Mouse (Mus musculus) kidney, adult 8-10 months (tissue): ENCODE measurements around the gene Cnih3.

Experiments
- DNase-seq, 2 experiments: peaks; one replicate each; pipeline ENCODE4 v3.0.0; 2022

Gene Cnih3

GRCm38 (mm10) chr1:181353200-181354097 lies 1.0 kb downstream of the Cnih3 start:
- DNase-seq: no peak

- no peak for DNase-seq
These were observed 3.3 kb downstream of the Cnih3 start for GRCm38 (mm10) chr1:181355683-181356082.

DNA sequence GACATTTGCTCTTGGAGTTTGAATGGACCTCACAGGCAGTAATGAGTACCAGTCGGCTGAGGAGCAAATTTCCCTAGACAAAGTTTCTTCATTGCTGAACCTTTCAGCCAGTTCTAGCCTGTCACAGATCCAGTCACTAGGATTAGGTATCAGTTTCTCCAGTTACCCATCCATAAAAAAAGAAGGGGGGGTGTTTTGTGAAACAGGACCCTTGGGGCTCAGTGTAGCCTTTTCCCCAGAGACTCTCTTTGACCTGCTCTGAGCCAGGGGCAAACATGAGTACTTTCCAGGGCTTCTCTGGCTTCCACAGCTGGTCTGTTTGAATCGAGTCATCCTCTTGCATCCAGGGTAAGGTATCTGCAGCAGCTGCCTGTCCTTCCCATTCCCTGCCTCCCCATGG lies 5.4 kb downstream of the Cnih3 start:
- no peak for DNase-seq

- no peak for DNase-seq
These were observed 6.1 kb downstream of the Cnih3 start for GRCm38 (mm10) chr1:181358526-181358925.

GRCm38 (mm10) chr1:181360732-181361131 lies 8.3 kb downstream of the Cnih3 start:
- peak in 1 of 2 experiments; percentile 32 for DNase-seq

- no peak for DNase-seq
These were observed 11.6 kb downstream of the Cnih3 start for GRCm38 (mm10) chr1:181364025-181364424.

DNA sequence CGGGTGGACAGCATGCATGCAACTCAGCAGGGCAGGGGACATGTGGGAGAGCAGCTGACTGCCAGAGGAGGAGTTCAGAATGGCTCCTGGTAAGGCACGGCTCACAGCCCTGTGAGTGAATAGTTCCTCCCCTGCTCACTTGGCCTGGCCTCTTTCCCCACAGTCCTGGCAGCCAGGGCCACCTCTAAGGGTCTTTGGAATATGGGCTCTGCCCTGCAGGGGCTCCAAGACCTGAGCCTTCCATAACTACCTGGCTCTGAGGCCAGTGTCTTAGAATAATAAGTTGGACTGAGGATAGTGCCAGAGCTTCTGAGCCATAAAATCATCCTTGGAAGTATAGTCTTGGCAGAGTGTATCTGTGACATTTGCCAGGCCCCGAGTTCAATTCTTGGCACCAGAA lies 12.9 kb downstream of the Cnih3 start:
- DNase-seq: no peak

DNA sequence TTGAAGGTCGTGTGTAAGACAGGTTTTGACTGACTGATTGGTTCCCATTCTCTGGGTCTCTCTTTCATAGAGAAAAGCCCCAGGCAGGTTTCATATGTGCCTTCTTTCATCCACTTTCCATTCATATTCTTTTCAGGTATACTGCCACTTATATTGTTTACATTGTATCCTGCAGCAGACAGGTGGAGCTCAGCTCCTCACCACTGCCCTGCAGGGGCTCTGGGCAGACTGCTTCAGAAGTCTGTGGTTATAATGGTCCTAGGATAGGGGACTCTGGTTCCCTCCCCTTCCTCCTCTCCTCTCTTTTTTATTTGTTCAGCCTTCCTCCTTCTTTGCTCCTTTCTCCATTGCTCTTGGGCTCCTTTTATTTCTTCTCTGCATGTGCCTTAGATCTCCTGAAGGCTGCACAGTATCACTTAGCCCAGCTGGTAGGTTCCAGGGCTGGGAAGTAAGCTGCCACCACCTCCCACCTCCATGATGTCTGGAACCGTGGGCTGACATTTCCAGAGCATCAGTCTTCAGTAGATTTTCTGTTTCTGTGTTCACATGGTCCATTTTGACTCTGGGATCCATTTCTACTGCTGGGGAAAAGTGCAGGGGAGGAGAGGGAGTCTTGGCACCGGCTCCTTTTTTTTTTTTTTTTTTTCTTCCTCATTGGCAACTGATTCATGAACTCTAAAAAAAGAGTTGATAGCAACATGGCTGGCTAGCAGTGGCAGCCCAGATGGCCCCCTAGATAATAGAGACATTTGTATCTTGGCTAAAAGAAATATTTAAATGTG lies 16.6 kb downstream of the Cnih3 start:
- DNase-seq: no peak

- DNase-seq: no peak
These were observed 17.9 kb downstream of the Cnih3 start for GRCm38 (mm10) chr1:181370370-181370769.

GRCm38 (mm10) chr1:181371226-181371625 lies 18.8 kb downstream of the Cnih3 start:
- no peak for DNase-seq

DNA sequence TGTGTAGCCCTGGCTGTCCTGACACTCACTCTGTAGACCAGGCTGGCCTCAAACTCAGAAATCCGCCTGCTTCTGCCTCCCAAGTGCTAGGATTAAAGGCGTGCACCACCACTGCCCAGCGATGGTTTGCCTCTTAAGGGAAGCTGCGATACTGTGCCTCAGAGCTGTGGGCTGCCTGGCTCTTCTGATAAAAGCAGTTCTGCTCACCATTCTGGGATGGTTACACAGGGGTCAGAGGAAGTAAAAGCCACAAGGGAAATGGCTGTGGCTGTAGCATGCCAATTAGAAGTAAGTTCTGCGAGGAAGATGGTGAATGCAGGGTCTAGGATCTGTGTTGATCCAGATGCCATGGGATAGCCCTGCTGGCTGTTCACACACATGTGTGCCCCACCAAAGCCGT lies 19.9 kb downstream of the Cnih3 start:
- DNase-seq: no peak

DNA sequence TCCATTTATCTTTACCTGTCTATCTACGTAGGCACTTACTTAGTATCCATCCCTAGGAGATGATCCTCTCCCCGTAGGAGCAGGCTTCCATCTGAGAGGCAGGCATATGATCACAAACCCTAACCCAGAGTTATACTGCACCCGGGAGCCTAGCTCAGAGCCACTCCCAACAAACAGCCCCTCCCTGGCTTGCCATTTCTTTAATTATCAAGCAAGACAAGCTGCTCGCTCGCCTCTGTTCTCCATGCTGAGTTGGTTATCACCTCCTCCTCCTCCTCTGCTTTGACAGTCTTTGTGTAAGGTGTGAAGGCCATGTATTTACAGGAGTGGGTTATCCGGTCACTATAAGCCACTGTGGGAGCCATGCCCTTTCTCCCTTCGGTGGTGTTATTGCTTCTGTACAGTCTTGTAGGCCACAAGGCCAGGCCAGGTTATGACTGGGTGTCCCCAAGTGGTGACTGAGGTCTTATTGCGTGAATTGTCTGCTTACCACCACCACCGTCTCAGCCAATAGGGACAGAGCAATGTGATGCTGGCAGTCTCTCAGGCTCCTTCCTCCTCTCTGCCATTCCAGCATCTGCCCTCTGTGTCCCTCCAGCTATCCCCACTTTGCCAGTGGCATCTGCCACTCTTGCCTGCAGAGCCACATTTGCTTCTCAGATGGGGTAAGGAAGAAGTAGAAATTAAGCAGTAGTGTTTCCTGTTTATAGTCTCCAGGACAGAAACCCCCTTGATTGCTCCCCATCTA lies 22.4 kb downstream of the Cnih3 start:
- DNase-seq: no peak

DNA sequence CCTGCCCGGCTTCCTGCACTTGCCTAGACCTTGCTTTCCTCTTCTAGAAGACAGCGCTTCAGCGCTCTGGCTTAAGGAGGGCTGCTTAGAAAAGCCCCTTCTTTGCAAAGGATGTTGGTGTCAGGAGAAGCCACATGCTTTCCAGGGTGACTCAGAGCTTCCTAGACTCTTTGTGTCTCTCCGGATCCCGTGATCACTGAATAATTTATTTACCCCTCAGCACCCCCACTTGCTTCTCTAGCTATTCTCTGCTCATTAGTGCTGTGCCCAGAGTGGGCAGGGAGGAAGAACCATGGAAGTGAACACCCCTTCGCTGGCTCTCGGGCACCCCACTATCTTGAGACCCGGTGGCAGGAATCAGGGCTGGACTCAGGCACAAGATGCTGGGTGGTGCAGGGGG lies 24.0 kb downstream of the Cnih3 start:
- no peak for DNase-seq

GRCm38 (mm10) chr1:181379664-181380063 lies 27.2 kb downstream of the Cnih3 start:
- peak in 1 of 2 experiments; percentile 61 for DNase-seq

DNA sequence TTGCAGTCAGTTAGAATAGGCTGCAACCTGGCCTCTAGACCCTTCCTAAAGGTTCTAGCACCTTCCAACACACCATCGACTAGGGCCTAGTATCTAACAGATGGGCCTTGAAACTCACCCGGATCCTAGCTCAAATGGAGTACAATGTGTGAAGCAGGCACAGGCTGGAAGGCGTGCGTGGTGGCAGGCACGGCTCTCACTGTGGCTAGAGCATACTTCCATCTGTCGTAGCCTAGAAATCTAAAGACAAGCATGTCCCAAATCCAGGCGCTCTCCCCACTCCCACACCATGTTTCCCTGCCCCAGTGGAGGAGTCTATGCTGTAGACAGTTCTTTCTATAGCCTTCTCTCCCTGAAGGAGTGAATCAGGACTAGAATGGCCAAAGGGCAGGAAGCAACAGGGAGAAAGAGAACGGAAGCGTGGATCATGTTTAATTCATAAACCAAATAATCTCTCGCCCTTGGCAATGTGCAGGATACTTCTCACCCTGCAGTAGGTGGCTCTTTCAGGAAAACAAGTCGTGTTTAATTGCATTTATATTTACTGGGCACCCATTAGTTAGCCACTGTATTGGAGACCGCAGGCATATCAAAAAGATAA lies 29.1 kb downstream of the Cnih3 start:
- DNase-seq: no peak

DNA sequence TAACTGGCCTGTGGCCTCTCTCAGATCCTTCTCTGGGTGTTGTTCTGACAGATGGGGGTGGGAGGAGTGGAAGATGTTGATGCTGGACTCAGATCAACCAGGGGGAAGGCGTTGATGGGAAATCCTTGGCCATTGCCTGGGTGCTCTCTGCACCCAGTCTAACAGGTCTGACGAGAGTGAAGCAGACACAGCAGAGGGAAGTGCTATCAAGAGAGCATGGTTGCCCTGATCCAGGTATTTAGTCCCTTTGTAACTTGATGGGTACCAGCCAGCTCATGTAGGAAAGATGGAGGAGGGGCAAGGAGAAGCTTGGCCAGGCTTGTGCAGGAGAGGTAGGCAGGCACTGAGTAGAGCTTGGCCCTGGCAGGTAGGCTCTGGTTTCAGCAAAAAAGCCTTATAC lies 36.8 kb downstream of the Cnih3 start:
- DNase-seq: no peak

DNA sequence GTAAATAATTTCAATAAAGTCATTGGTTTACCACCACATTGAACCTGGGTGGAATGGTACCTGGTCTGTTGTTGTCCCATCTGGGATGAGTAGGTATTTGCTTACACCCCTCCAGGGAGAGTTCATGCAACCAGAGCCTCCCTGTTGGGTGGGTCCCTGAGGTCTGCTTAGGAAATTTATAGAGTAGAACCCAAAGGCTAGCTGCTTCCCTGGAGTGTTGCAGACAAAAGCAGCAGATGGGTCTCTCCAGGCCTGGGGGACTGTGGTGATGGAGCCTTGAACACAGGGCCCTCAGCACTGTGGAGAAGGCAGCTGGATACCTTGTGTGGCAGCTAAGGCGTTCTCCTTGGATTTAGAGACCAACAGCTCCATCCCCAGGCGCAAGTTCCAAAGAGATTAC lies 40.1 kb downstream of the Cnih3 start:
- DNase-seq: no peak

GRCm38 (mm10) chr1:181393250-181394149 lies 41.1 kb downstream of the Cnih3 start:
- DNase-seq: peak; percentile 31 to 34

DNA sequence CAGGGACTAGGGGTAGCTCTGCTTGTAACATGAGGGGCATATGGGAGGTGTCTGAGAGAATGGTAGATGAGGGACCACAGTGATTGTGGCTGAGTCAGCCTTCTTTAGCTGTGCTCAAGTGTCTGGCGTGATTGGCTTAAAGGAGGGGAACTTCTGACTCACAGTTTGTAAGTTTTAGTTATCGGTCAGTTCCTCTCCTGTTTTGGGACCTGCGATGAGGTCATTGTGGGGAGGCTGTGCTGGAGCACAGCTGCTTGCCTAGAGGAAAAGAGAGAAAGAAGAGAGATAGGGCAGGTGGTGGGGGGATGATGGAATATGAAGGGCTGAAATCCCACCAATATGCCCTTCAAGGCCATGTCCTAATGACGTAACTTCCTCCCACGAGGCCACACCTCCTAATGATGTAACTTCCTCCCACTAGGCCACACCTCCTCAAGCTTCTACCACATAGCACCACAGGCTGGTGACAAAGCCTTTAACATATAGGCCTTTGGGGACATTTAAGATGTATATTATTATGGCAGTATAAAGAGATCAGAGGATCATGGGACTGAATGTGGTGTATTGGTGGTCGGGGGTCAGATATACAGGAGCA lies 42.9 kb downstream of the Cnih3 start:
- no peak for DNase-seq

GRCm38 (mm10) chr1:181399179-181399578 lies 46.8 kb downstream of the Cnih3 start:
- DNase-seq: no peak

- no peak for DNase-seq
These were observed 50.6 kb downstream of the Cnih3 start for GRCm38 (mm10) chr1:181403056-181403455.
